Mouse (Mus musculus) liver, adult (tissue): ENCODE measurements around the gene D230025D16Rik.

Experiments used
- GATA4 ChIP-seq: IDR thresholded peaks from 2 replicates; pipeline ENCODE4 v1.6.1; 2014; ENCODE audit warnings: mild to moderate bottlenecking, low read length; ENCODE audit not compliant: insufficient replicate concordance

The D230025D16Rik gene

GRCm38 (mm10) chr8:105231503-105232320 lies 6.8 kb downstream of the D230025D16Rik start:
- no peak for TF ChIP-seq GATA4

GRCm38 (mm10) chr8:105233126-105233935 lies 8.4 kb downstream of the D230025D16Rik start:
- no peak for TF ChIP-seq GATA4

- no peak for TF ChIP-seq GATA4
Measured at GRCm38 (mm10) chr8:105235206-105235605, 10.3 kb downstream of the D230025D16Rik start.

- no peak for TF ChIP-seq GATA4
Measured at GRCm38 (mm10) chr8:105237442-105238142, 12.6 kb downstream of the D230025D16Rik start.

GRCm38 (mm10) chr8:105241016-105241415 lies 16.1 kb downstream of the D230025D16Rik start:
- TF ChIP-seq GATA4: no peak

GRCm38 (mm10) chr8:105251954-105252353 lies 27.0 kb downstream of the D230025D16Rik start:
- no peak for TF ChIP-seq GATA4

GRCm38 (mm10) chr8:105252680-105253537 lies 28.0 kb downstream of the D230025D16Rik start:
- no peak for TF ChIP-seq GATA4

- TF ChIP-seq GATA4: no peak
Measured at GRCm38 (mm10) chr8:105253766-105254151, 28.8 kb downstream of the D230025D16Rik start.

- TF ChIP-seq GATA4: no peak
Measured at GRCm38 (mm10) chr8:105254152-105254965, 29.4 kb downstream of the D230025D16Rik start.

GRCm38 (mm10) chr8:105254966-105255350 lies 30.0 kb downstream of the D230025D16Rik start, which contains the start of gene B3gnt9:
Gene B3gnt9 (minus strand): TSS chr8:105255153.
- no peak for TF ChIP-seq GATA4

GRCm38 (mm10) chr8:105257318-105258114 lies 32.6 kb downstream of the D230025D16Rik start:
- TF ChIP-seq GATA4: no peak

GRCm38 (mm10) chr8:105258911-105259720 lies 34.2 kb downstream of the D230025D16Rik start:
- no peak for TF ChIP-seq GATA4
